Mouse (Mus musculus): Measurements from ENCODE around the gene Gucy2f. TPM values are rescaled to one million over a fixed set of nuclear protein-coding genes. Genes with fewer than 3 reads are reported as not detected.
"Not testable (repeated sequence)": the region's sequence is repeated elsewhere in the genome, so short reads cannot be mapped to it uniquely, and the experiment has no call there.

The Gucy2f gene
- under 1 TPM; 0.68 to 0.72 TPM for total RNA-seq (2021)
- long read RNA-seq, experiment 1, partial matches to known transcripts, result 0 of 1 reads
- long read RNA-seq, experiment 1, other reads (novel, unspliced or antisense), result 1 of 1 reads
- long read RNA-seq, experiment 2, result 0 reads

DNA sequence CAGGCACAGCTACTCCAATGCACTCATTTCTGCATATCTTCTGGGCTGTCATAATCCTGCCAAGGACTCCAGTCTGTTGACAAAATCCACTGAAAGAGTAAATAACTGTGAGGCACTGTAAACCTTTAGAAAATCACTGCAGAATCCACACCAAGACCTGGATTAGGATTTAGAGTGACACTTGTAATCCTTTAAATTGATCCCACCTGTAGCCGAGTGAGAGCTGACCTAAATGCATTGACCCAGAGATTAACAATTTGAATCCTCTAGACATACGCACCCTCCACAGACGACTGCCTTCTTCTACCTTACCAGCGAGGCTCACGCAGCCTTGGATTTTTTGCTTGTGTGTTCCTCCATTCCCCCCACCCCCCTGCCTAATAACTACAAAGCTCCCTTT, at the start of gene Gucy2f:
Gucy2f (minus strand) TSS at position 101 of the 400 bp plus-strand sequence.
- no peak for TF ChIP-seq CTCF (IDR thresholded peaks at IDR 0.05)
- Histone ChIP-seq H3K27ac (no peak within 1 kb of the TSS), H3K4me3 (no peak within 1 kb of the TSS)
- DNase-seq (ENCODE audit: extremely low spot score in 1 of 2, low spot score in 2 of 2), result no peak
- intact Hi-C loops (cut with DNase I), result no loop called here

DNA sequence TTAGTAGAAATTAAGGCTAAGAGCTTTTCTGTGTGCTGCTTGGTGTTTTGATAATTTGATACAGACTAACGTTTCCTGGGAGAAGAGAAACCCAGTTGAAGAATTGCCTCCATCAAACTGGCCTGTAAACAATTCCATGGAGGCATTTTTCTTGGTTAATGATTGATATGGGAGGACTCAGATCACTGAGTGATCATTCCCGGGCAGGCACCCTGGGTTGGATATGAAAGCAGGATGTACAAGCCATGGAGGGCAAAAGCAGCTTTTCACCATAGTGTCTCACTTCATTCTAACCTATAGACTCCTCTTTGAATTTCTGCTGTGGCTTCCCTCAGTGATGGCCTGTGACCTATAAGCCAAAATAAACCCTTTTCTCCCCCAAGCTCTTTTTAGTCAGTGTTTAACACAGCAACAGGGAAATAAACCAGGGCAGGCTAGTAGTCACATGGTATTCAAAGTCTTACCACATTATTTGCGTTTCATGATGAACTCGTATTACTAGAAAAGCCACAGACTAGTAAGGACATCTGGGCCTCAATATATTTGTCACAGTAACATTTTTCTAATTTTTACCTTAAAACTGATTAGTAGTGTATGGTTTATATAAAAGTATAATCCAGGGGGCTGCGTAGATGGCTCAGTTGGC, 49.1 kb upstream of the Gucy2f start:
- TF ChIP-seq CTCF (IDR thresholded peaks at IDR 0.05), result no peak

DNA sequence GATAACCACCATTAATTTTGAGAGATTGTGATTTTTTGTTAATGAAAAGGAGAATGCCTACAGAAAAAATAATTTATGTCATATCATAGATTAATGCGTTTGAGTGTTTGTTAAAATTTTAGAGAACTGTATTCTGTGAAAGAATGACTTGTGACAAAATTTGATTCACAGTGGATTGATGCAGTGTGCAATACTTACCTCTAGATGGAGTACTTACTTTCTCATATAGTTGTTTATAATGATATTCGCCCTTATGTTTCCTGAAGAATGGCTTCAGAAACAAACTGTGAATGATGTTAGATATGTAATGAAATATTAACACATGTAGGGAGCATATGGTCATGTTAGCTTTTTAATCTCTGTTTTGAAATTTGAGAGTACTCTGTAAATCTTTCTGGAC, 40.4 kb upstream of the Gucy2f start:
- no peak overlapping the region for H3K4me3 ChIP-seq
- DNase-seq (ENCODE audit: extremely low spot score in 1 of 2, low spot score in 2 of 2), result no peak
- no peak overlapping the region for H3K27ac ChIP-seq
- intact Hi-C loops (cut with DNase I), result loop anchor here (10.0 kb wide), 1 partner anchor 298 kb away; no protein-coding TSS in a partner anchor
- peak; percentile 58 for TF ChIP-seq CTCF (IDR thresholded peaks at IDR 0.05)

More for the DNA sequence above, 49.1 kb upstream of the Gucy2f start:
- intact Hi-C loops (cut with DNase I), result no loop called here
- no peak overlapping the region for H3K27ac ChIP-seq
- H3K4me3 ChIP-seq, result no peak overlapping the region
- DNase-seq (ENCODE audit: extremely low spot score in 1 of 2, low spot score in 2 of 2), result no peak

DNA sequence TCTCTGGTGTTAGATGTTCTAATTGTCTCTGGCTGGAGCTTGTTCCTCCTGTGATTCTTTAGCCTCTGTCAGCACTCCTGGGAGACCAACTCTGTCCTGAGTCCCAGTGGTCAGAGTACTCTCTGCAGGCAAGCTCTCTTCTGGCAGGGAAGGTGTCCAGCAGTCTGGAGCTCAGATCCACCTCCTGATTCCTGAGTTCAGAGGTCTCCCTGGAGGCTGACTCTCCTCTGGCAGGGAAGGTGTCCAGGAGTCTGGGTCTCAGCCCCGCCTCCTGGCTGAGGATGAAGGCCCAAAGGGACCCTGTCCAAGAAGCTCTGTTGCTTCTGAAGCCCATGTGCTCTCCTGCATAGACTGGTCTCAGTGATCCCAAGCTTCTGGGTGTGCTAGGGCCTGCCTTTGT, 39.4 kb upstream of the Gucy2f start:
- not testable (repeated sequence) for H3K27ac ChIP-seq; DNase-seq (ENCODE audit: extremely low spot score in 1 of 2, low spot score in 2 of 2); H3K4me3 ChIP-seq
- intact Hi-C loops (cut with DNase I), result loop anchor here (10.0 kb wide), 1 partner anchor 299 kb away; no protein-coding TSS in a partner anchor

DNA sequence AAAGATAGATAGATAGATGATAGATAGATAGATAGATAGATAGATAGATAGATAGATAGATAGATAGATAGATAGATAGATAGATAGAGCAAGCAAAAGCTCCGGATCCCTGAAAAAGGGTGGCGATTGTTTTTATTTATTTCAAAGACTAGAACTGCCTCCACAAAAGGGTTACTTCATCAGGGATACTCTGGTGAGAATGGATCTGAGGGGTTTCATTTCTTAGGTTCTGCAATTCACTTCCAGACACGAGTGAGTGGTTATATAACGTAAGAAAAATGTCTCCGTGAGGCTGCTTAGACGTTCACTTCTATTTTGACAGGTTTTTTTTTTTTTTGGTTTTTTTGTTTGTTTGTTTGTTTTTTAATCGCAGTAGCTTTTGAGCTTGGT, 32.0 kb upstream of the Gucy2f start:
- intact Hi-C loops (cut with DNase I), result loop anchor here (5.0 kb wide), 1 partner anchor 84 kb away; no protein-coding TSS in a partner anchor
- Histone ChIP-seq H3K4me3 (peak overlapping the region; percentile 45), H3K27ac (peak overlapping the region; percentile 83)
- TF ChIP-seq CTCF (IDR thresholded peaks at IDR 0.05), result no peak
- DNase-seq (ENCODE audit: extremely low spot score in 1 of 2, low spot score in 2 of 2), result no peak

DNA sequence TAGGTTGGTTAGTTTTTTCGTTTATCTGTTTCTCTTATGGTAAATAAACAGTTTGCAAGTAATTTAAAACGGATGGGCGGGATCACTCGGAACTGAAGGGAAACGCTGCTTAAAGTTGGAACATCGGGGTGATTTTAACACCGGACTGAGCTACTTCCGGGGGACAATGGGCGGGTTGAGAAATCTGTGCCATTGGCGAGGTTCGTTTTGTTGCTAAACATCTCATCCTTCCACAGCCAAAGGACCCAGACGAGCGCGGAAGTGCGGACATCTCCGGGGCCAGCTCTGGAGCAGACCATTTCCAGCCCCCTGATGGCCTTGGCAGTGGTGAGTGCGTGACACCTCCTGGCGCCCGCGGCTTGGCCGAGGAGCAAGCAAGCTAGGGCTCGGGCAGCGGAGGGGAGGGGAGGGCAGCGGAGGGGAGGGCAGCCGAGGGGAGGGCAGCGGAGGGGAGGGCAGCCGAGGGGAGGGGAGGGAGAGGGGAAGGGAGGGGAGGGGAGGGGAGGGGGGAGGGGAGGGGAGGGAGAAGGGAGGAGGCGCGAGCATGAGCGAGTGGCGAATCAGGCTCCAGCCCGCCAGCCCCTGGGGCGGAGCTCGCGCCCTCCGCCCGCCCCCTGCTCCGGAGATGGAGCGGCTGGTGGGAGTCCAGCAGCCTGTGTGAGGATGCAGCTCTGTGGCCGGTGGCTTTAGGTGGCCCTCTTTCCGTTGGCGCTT, 31.5 kb upstream of the Gucy2f start:
- intact Hi-C loops (cut with DNase I), result loop anchor here (5.0 kb wide), 1 partner anchor 84 kb away; no protein-coding TSS in a partner anchor
- Histone ChIP-seq H3K4me3 (peak overlapping the region; percentile 48), H3K27ac (peak overlapping the region; percentile 83)
- TF ChIP-seq CTCF (IDR thresholded peaks at IDR 0.05), result no peak
- DNase-seq (ENCODE audit: extremely low spot score in 1 of 2, low spot score in 2 of 2), result peak; percentile 62 to 77

DNA sequence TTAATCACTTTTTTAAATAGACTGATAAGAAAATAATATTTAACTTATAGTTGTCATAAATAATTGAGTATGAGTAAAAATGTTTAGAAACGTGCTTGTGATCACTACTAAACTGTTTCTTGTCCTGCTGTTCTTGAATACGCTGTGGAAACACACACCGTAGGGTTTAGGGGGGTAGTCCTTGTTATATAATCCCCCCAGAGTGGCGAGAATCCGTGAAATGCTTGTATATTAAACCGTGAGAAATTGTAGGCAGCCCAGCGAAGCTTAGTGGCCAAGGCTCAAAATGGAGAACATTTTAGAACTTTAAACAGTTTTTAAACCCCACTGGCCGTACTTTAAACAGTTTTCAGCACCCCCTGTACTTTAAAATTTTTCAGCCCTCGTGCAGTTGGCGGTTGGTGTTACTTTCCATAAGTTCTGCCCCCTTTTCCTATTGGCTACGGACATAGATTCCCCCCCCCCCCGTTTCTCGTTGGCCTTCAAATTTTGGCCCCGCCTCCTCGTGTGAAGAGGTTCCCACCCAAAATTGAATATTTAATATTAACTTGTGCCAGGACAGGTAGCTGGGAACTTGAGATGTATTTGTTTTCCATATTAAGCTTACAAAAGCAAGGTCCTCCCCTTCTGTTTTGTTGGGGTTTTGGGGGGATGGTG, 30.8 kb upstream of the Gucy2f start:
- no peak for DNase-seq (ENCODE audit: extremely low spot score in 1 of 2, low spot score in 2 of 2)
- Histone ChIP-seq H3K4me3 (peak overlapping the region; percentile 48), H3K27ac (peak overlapping the region; percentile 80; the same call in 1 of the 2 replicates)
- intact Hi-C loops (cut with DNase I), result loop anchor here (5.0 kb wide), 1 partner anchor 85 kb away; no protein-coding TSS in a partner anchor
- no peak for TF ChIP-seq CTCF (IDR thresholded peaks at IDR 0.05)

DNA sequence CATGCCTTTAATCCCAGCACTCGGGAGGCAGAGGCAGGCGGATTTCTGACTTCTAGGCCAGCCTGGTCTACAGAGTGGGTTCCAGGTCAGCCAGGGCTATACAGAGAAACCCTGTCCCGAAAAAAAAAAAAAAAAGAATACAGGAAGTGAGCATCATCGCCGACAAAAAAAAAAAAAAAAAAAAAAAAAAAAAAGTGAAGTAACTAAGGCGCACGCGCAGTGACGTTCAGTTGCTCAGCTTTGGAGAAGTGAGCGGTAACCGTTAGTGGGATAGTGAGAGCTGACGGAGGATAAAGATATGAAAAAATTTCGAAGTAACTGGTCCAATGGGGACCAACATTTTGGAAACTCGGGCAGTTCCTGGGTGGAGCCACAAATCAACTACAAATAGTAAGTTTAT, 29.8 kb upstream of the Gucy2f start, which contains the start of gene Nxt2:
Nxt2 (plus strand) TSS at position 229 of the 400 bp plus-strand sequence.
- intact Hi-C loops (cut with DNase I), result loop anchor here (5.0 kb wide), 1 partner anchor 86 kb away; no protein-coding TSS in a partner anchor
- Histone ChIP-seq H3K4me3 (peak within 1 kb of the TSS; percentile 48; the same call in 1 of the 2 replicates), H3K27ac (no peak within 1 kb of the TSS)
- DNase-seq (ENCODE audit: extremely low spot score in 1 of 2, low spot score in 2 of 2), result no peak
- no peak for TF ChIP-seq CTCF (IDR thresholded peaks at IDR 0.05)

DNA sequence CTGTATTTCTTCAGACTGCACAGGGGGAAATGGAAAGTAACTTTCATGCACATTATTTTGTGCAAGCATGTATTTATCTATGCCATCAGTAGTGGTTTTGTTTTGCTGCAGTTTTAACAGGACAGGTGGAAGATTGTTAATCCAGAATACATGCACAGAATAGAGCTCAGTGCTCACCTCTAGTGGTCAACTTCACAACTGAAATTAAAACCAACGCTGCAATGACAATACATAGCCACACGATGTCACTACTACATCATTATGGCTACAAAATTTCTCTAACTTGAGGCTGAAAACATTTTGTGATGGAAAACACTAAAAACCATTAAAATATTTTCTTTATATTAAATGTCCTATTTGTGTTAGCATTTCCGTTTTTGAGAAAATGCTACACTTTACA, 3.6 kb upstream of the Gucy2f start:
- Histone ChIP-seq H3K27ac (no peak overlapping the region), H3K4me3 (no peak overlapping the region)
- peak; percentile 98 for TF ChIP-seq CTCF (IDR thresholded peaks at IDR 0.05)
- peak; percentile 28 to 31 for DNase-seq (ENCODE audit: extremely low spot score in 1 of 2, low spot score in 2 of 2)
- intact Hi-C loops (cut with DNase I), result loop anchor here (1.0 to 10.0 kb wide), 2 partner anchors 114 to 605 kb away; no protein-coding TSS in a partner anchor

DNA sequence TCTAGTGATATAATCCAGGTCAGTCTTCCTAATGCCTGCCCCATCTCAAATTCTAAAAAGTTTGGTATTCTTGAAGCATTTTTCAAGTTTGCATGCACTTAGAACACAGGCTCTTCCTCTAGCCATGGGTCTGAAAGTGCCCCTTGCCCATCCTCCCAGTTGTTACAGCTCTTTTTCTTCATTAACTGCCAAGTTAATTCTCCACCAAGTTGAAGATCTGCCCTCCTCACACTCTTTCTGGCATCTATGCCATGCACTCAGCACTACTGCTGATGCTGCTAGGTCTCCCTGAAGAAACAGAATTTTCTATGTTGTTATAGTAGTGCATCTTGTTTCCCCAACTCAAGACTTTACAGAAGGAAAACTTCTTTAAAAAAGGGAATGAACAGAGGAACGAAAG, 1.2 kb downstream of the Gucy2f start:
- no peak for TF ChIP-seq CTCF (IDR thresholded peaks at IDR 0.05)
- Histone ChIP-seq H3K4me3 (no peak overlapping the region), H3K27ac (no peak overlapping the region)
- no peak for DNase-seq (ENCODE audit: extremely low spot score in 1 of 2, low spot score in 2 of 2)
- intact Hi-C loops (cut with DNase I), result no loop called here

DNA sequence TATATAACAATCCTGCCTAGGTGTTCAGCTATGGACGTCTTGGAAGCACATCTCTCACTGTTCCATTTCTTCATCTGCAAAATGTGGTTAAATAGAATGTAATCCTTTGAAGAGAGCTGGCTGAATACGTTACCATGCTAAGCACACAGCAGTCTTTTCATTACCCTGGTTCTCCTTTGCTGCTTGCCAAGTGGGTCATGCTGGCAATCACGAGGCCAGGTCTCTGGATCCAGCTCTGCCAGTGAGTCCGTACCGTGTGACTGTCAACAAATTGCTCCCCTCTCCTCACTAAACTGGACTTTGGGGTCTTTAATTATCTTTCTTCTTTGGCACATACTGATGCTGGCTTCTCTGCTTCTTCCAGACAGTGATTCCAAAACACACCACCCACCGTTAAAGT, 2.3 kb downstream of the Gucy2f start:
- intact Hi-C loops (cut with DNase I), result no loop called here
- TF ChIP-seq CTCF (IDR thresholded peaks at IDR 0.05), result no peak
- DNase-seq (ENCODE audit: extremely low spot score in 1 of 2, low spot score in 2 of 2), result peak in 1 of 2 experiments; percentile 10
- H3K27ac ChIP-seq, result no peak overlapping the region
- H3K4me3 ChIP-seq, result no peak overlapping the region

All from left cerebral cortex, adult 2 months (tissue).